Mouse (Mus musculus) kidney, embryonic 14.5 days (tissue): ENCODE measurements around the gene Ankzf1. TPM values are rescaled to one million over a fixed set of nuclear protein-coding genes. Genes with fewer than 3 reads are reported as not detected.

ENCODE experiments used
- ATAC-seq: fragments of 200-750 bp; cut with Nextera tagmentation; 2 replicates; pipeline ENCODE4 v1.8.0; 2017; ENCODE audit warnings: moderate number of reproducible peaks, mild to moderate bottlenecking, moderate TSS enrichment, moderate library complexity; ENCODE audit not compliant: low FRiP score, low TSS enrichment
- H3K27ac ChIP-seq: fragments of 300-500 bp; sonication (generic); 2 replicates; pipeline ENCODE4 v1.5.1; 2014; ENCODE audit warnings: low read depth, mild to moderate bottlenecking, low read length, moderate library complexity, mixed read lengths
- H3K27me3 ChIP-seq: fragments of 300-500 bp; sonication (generic); 2 replicates; pipeline ENCODE4 v1.6.1; 2014; ENCODE audit warnings: mild to moderate bottlenecking, low read length; ENCODE audit not compliant: control insufficient read depth, insufficient read depth
- H3K36me3 ChIP-seq: fragments of 300-500 bp; sonication (generic); 2 replicates; pipeline ENCODE4 v1.6.1; 2014; ENCODE audit warnings: low read length, mixed read lengths; ENCODE audit not compliant: control insufficient read depth, insufficient read depth
- H3K4me1 ChIP-seq: fragments of 300-500 bp; sonication (generic); 2 replicates; pipeline ENCODE4 v1.6.1; 2014; ENCODE audit warnings: low read length, mixed read lengths; ENCODE audit not compliant: control insufficient read depth, insufficient read depth
- H3K4me2 ChIP-seq: fragments of 300-500 bp; sonication (generic); replicated peaks from 2 replicates; pipeline ENCODE4 v1.6.1; 2014; ENCODE audit warnings: low read depth, mild to moderate bottlenecking, low read length
- H3K4me3 ChIP-seq: fragments of 300-500 bp; sonication (generic); 2 replicates; pipeline ENCODE4 v1.5.1; 2014; ENCODE audit warnings: mild to moderate bottlenecking, low read length
- H3K9ac ChIP-seq: fragments of 300-500 bp; sonication (generic); 2 replicates; pipeline ENCODE4 v1.6.1; 2014; ENCODE audit warnings: low read depth, mild to moderate bottlenecking, low read length, moderate library complexity
- H3K9me3 ChIP-seq: fragments of 300-500 bp; sonication (generic); 2 replicates; pipeline ENCODE4 v1.6.1; 2016; ENCODE audit warnings: low read length; ENCODE audit not compliant: control insufficient read depth
- WGBS: fragments of 180-500 bp; shearing (Covaris S2); extraction: QIAGEN DNeasy Blood & Tissue Kit; methylation state at CpG from one replicate; pipeline ENCODE4 v1.1.7; 2014; 5-methylcytosine and 5-hydroxymethylcytosine counted together
- polyA plus RNA-seq: library from polyadenylated mRNA; unstranded; fragments of >200 nt; fragmentation: Nextera tagmentation; extraction: Ambion mirVana; gene quantifications from 2 replicates; pipeline ENCODE4 v1.2.1, GENCODE M21; 2014

Ankzf1 gene
- polyA plus RNA-seq, 1 experiment from 2014 or later: 21.1 TPM

DNA sequence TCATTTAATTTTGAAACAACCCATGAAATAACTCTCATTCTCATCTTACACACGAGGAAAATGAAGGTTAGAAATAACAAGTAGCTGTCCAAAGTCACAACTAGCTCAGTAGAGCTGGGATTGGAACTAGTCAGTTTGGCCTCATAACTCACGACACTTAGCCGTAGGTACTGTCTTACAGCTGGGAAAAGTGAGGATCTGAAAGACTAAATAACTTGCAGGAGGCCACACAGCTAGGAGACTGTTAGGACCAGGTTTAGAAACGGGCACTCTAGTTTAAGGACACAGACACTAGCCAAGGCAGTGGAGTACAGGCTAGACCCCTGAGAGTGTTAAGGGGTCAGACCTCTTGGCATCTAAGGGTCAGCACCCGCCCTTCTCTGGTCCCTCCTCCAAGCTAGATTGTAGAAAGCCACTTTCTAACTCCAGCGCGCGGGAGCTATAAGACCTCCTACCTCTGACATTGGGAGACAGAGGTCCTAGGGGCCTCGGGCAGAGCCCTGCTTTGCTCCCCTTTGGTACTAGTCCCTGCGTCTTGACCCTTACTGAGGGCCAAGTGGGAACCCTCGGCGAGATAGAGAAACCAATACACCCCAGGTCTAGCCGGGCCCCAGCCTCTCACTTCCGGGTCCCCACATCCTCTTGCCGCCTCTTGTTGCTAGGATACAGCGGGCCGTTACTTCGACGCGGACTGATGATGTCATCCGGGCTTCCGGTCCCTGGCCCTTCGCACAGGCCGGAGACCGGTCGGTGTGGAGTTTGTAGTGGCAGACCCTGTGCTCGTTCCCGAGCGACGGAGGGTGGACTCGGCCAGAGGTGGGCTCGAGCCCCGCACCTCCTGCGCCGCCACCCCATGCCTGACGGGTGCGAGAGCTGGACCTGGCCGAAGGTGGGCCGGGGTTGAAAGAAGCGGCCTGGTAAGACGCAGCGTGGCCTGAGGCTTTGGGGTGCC, 18.5 kb downstream of the Ankzf1 start, which contains the start of the genes Glb1l and Stk16:
Gene Glb1l, minus strand, starts transcription at position 678 of the 952 bp plus-strand sequence.
Gene Stk16, plus strand, starts transcription at position 703 of the 952 bp plus-strand sequence.
- no peak within 1 kb of the TSS; the same call in 1 of the 2 replicates for H3K27ac ChIP-seq
- peak; percentile 90 for ATAC-seq
- H3K4me1 ChIP-seq: peaks cover 33% of the 10 kb centered on the region

DNA sequence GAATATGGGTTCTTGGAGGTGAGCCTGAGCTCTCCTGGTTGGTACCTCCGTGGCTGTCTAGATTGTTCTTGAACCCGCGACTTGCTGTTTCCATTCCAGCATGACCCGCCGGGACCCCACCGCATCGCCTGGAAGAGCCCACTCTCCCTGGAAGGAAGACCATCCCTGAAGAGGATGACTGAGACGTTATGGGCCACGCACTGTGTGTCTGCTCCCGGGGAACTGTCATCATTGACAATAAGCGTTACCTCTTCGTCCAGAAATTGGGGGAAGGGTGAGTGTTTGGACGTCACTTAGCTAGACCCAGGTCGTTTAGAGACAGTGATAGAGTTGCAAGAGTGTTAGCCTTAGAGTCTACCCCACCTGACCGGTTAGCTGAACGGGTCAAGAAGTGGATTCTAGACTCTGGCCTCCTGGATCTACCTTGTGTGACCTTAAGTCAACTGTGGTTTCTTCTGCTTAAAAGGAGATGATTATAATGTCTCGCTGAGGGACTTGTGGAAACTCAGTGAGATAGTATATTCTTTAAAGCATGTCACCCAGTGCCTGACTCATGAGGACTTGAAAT, 19.3 kb downstream of the Ankzf1 start:
- Histone ChIP-seq H3K4me1 (peaks cover 33% of the 10 kb centered on the region), H3K9me3 (no peaks in the 10 kb centered on the region), H3K36me3 (peaks cover 34% of the 10 kb centered on the region), H3K9ac (peak overlapping the region; percentile 94), H3K27me3 (no peaks in the 10 kb centered on the region), H3K4me3 (peak overlapping the region; percentile 92), H3K4me2 (peak overlapping the region; percentile 86), H3K27ac (no peak overlapping the region)
- 13% methylated on average over 17 of the region's 17 CpGs for WGBS
- ATAC-seq: no peak

More for the DNA sequence above, 18.5 kb downstream of the Ankzf1 start, which contains the start of the genes Glb1l and Stk16:
- peak within 1 kb of the TSS; percentile 92 for H3K4me3 ChIP-seq
- H3K36me3 ChIP-seq: peaks cover 29% of the 10 kb centered on the region
- no peaks in the 10 kb centered on the region for H3K9me3 ChIP-seq
- WGBS: 5% methylated on average over 42 of the region's 42 CpGs
- H3K9ac ChIP-seq: peak within 1 kb of the TSS; percentile 94
- no peaks in the 10 kb centered on the region for H3K27me3 ChIP-seq
- H3K4me2 ChIP-seq: peak within 1 kb of the TSS; percentile 86

DNA sequence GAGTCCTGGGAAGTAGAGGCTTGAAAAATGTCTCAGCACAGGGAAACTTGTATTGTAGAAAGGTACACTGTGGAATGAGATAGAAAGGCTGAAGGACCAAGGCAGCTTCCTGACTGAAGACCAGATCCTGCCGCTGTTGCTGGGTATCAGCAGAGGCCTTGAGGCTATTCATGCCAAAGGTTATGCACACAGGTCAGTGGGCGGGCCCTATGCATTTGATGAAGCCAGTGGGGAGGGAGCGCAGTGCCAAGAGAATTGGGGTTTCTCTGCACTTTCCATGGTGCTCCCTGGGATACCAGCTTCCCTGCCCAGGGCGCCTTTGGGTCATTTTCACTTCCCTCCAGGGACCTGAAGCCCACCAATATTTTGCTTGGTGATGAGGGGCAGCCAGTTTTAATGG, 20.6 kb downstream of the Ankzf1 start:
- Histone ChIP-seq H3K4me2 (no peak overlapping the region), H3K27ac (no peak overlapping the region), H3K4me1 (peaks cover 33% of the 10 kb centered on the region), H3K4me3 (no peak overlapping the region), H3K9ac (no peak overlapping the region), H3K9me3 (no peaks in the 10 kb centered on the region), H3K27me3 (no peaks in the 10 kb centered on the region), H3K36me3 (peaks cover 34% of the 10 kb centered on the region)
- ATAC-seq: no peak
- WGBS: 92% methylated on average over 4 of the region's 4 CpGs

DNA sequence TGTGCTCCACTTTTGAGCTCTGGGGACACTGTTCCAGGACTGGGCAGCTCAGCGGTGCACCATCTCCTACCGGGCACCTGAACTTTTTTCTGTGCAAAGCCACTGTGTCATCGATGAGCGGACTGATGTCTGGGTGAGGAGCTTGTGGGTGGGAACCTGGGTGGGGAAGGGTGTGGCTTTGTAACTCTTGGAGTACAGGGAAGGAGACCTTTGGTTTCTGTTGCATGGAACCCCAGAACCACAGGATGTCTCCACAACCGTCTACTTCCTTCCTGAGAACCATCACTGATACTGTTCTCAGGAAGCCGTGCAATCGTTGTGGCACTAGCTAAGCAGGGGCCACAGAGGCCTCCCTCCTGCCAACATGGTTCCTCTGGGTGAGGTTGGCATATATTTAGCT, 21.1 kb downstream of the Ankzf1 start:
- Histone ChIP-seq H3K27ac (no peak overlapping the region), H3K27me3 (peaks cover 3% of the 10 kb centered on the region), H3K36me3 (peaks cover 34% of the 10 kb centered on the region), H3K9ac (no peak overlapping the region), H3K4me2 (no peak overlapping the region), H3K4me3 (no peak overlapping the region), H3K9me3 (no peaks in the 10 kb centered on the region), H3K4me1 (peaks cover 31% of the 10 kb centered on the region)
- no peak for ATAC-seq
- 90% methylated on average over 7 of the region's 7 CpGs for WGBS

DNA sequence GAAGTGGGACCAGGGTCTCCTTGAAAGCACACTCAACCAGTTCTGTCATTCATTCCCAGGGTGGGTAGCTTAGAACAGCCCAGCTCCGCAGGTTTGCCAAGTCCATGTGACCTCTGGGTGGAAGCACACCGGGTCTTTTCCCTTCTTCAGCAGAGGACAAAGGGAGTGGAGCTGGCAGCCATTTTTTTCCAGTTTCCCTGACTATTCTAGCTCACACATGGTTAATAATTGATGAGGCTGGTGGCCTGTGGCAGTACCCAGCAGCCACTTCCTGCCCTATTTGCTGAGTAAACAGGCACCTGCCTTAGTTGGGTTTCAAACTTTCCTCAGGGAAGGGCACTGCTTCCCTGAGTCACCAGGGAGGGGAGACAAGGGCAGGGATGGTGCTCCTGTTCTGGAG, 22.5 kb downstream of the Ankzf1 start:
- no peak overlapping the region for H3K4me3 ChIP-seq
- peaks cover 34% of the 10 kb centered on the region for H3K36me3 ChIP-seq
- peaks cover 25% of the 10 kb centered on the region for H3K4me1 ChIP-seq
- ATAC-seq: no peak
- H3K27ac ChIP-seq: peak overlapping the region; percentile 79; the same call in 1 of the 2 replicates
- H3K9me3 ChIP-seq: no peaks in the 10 kb centered on the region
- 59% methylated on average over 2 of the region's 2 CpGs for WGBS
- H3K9ac ChIP-seq: no peak overlapping the region
- H3K4me2 ChIP-seq: no peak overlapping the region
- peaks cover 16% of the 10 kb centered on the region for H3K27me3 ChIP-seq

DNA sequence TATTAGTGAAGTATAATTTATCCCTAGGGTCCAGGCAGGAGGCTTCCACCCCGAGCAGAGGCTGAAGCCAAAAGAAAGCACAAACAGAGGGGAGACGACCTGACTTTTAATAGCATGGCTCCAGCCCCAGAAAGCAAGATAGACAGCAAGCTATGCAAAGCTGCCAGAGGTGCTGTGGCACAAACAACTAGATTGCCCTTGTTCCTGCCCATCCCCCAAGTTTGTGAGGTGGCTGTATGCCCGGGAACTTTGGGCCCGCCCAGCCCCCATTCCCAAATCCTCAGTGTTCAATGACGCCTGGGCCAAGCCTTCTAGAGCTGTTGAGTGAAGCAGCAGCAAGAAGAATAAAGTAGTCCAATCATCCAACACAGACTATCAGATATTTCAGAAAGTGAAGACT, 22.9 kb downstream of the Ankzf1 start:
- no peaks in the 10 kb centered on the region for H3K9me3 ChIP-seq
- no peak for ATAC-seq
- peak overlapping the region; percentile 79 for H3K27ac ChIP-seq
- 57% methylated on average over 5 of the region's 5 CpGs for WGBS
- no peak overlapping the region for H3K9ac ChIP-seq
- no peak overlapping the region for H3K4me2 ChIP-seq
- H3K4me1 ChIP-seq: peaks cover 27% of the 10 kb centered on the region
- no peak overlapping the region for H3K4me3 ChIP-seq
- H3K27me3 ChIP-seq: peaks cover 19% of the 10 kb centered on the region
- H3K36me3 ChIP-seq: peaks cover 34% of the 10 kb centered on the region

DNA sequence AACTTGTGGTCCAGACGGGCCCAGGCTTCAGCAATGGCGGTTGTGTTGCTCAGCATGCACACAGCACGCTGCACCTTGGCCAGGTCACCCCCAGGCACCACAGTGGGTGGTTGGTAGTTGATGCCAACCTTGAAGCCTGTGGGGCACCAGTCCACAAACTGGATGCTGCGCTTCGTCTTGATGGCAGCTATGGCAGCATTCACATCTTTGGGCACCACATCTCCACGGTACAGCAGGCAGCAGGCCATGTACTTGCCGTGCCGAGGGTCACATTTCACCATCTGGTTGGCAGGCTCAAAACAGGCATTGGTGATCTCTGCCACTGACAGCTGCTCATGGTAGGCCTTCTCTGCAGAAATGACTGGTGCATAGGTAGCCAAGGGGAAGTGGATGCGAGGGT, 23.8 kb downstream of the Ankzf1 start:
- no peaks in the 10 kb centered on the region for H3K9me3 ChIP-seq
- H3K4me3 ChIP-seq: no peak overlapping the region
- peaks cover 22% of the 10 kb centered on the region for H3K4me1 ChIP-seq
- H3K9ac ChIP-seq: no peak overlapping the region
- H3K27me3 ChIP-seq: peaks cover 28% of the 10 kb centered on the region
- WGBS: 96% methylated on average over 9 of the region's 9 CpGs
- no peak for ATAC-seq
- no peak overlapping the region for H3K27ac ChIP-seq
- H3K36me3 ChIP-seq: peaks cover 34% of the 10 kb centered on the region
- no peak overlapping the region for H3K4me2 ChIP-seq

DNA sequence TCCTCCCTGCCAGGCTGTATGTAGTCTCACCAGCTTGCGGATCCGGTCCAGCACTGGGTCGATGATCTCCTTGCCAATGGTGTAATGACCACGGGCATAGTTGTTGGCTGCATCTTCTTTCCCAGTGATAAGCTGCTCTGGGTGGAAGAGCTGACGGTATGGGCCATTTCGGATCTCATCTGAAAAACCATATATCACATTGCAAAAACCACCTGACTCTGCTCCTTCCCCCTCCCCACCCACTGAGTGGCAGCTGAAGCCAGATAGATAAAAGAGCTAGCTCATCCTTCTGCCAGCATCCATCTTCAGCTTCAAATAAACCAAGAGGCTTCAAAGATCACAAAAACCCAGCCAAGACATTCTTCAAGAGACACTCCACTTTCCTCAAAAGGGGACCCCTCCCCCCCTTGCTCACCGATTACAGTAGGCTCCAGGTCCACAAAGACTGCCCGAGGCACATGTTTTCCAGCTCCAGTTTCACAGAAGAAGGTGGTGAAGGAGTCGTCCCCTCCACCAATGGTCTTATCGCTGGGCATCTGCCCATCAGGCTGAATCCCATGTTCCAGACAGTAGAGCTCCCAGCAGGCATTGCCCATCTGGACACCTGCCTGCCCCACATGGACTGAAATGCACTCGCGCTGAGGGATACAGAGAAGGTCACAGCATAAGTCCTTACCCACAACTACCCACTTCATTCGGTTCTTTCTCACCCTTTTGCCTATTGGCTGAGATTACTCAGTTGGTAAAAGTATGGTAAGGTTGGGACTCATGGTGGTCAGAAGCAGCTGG, 25.0 kb downstream of the Ankzf1 start:
- WGBS: 76% methylated on average over 13 of the region's 13 CpGs
- Histone ChIP-seq H3K4me3 (no peak overlapping the region), H3K4me1 (peaks cover 15% of the 10 kb centered on the region), H3K27me3 (peaks cover 29% of the 10 kb centered on the region), H3K9ac (no peak overlapping the region), H3K27ac (no peak overlapping the region), H3K36me3 (peaks cover 31% of the 10 kb centered on the region), H3K9me3 (no peaks in the 10 kb centered on the region), H3K4me2 (no peak overlapping the region)
- no peak for ATAC-seq
